Mouse (Mus musculus): Measurements from ENCODE around the gene Piga.

DNA sequence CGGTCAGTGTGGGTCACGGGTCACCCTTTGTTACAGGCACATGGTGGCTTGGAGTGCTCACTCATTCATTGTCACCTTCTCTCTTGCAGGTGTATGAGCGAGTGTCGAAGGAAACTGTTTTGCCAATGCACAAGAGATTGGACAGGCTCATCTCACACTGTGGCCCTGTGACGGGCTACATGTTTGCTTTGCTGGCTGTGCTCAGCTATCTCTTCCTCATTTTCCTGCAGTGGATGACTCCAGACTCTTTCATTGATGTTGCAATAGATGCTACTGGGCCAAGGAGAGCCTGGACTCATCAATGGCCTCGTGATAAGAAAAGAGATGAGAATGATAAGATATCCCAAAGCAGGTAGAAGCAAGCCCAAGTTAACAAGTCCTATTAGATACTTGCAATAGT is 12.0 kb downstream of the Piga start:
- no peak for TF ChIP-seq EP300 (IDR thresholded peaks at IDR 0.05)
- TF ChIP-seq CTCF (IDR thresholded peaks at IDR 0.05), result no peak

Data from lung, postnatal 0 days (tissue).